Mouse (Mus musculus) spleen, adult 2 months (tissue): ENCODE measurements around the gene Tut7. TPM values are rescaled to one million over a fixed set of nuclear protein-coding genes. Genes with fewer than 3 reads are reported as not detected.
A peak's percentile ranks its signal among the peaks of the same experiment; 100 is the strongest.
"Not testable (repeated sequence)": the region's sequence is repeated elsewhere in the genome, so short reads cannot be mapped to it uniquely, and the experiment has no call there.

Experiments
- DNase-seq, 2 experiments: peaks; one replicate each; pipeline versions ENCODE4 v3.0.0 to v3.0.0-alpha.2; 2012 to 2021; ENCODE audit warnings: low spot score in 2 of 2, low read depth in 1 of 2
- H3K27ac ChIP-seq: fragments of 200-500 bp; 2 replicates; pipeline ENCODE4 v1.5.1; 2012; ENCODE audit warnings: low read length, inconsistent platforms; ENCODE audit not compliant: insufficient read depth
- H3K27me3 ChIP-seq: fragments of 200-500 bp; 2 replicates; pipeline ENCODE4 v1.6.1; 2012; ENCODE audit warnings: mild to moderate bottlenecking, moderate library complexity, low read length, inconsistent platforms; ENCODE audit not compliant: control insufficient read depth, insufficient read depth
- H3K36me3 ChIP-seq: fragments of 200-500 bp; 2 replicates; pipeline ENCODE4 v1.6.1; 2012; ENCODE audit warnings: mild to moderate bottlenecking, low read length, inconsistent platforms; ENCODE audit not compliant: control insufficient read depth, insufficient read depth
- H3K4me1 ChIP-seq: fragments of 200-500 bp; 2 replicates; pipeline ENCODE4 v1.6.1; 2011; ENCODE audit warnings: inconsistent platforms; ENCODE audit not compliant: control insufficient read depth, insufficient read depth, insufficient read length
- H3K4me3 ChIP-seq: fragments of 200-500 bp; 2 replicates; pipeline ENCODE4 v1.5.1; 2011; ENCODE audit warnings: mild to moderate bottlenecking, inconsistent platforms; ENCODE audit not compliant: insufficient read depth, insufficient read length; ENCODE audit errors: extremely low read depth
- CTCF ChIP-seq: fragments of 200-500 bp; IDR thresholded peaks from 2 replicates; pipeline ENCODE4 v1.5.1; 2011; ENCODE audit warnings: mild to moderate bottlenecking, inconsistent platforms; ENCODE audit not compliant: insufficient read depth, insufficient read length, insufficient replicate concordance; ENCODE audit errors: extremely low read depth
- POLR2A ChIP-seq: fragments of 200-500 bp; IDR thresholded peaks from 2 replicates; pipeline ENCODE4 v1.6.1; 2011; ENCODE audit warnings: low read depth, low read length, inconsistent platforms
- WGBS: fragments of 180-500 bp; shearing (Covaris S2); methylation state at CpG from one replicate; pipeline ENCODE4 v1.1.7; 2018; 5-methylcytosine and 5-hydroxymethylcytosine counted together
- polyA plus RNA-seq: library from polyadenylated mRNA; depleted of rRNA; stranded (reverse); fragments of >200 nt; gene quantifications from 2 replicates; pipeline ENCODE4 v1.2.3, GENCODE M21; 2012

Tut7 gene
- polyA plus RNA-seq, 1 experiment: 22.2 TPM

- H3K36me3 ChIP-seq: no peaks in the 10 kb centered on the region
- peak in 1 of 2 experiments; percentile 14 for DNase-seq
- H3K4me3 ChIP-seq: no peak overlapping the region
- no peak overlapping the region for H3K27ac ChIP-seq
- TF ChIP-seq POLR2A: no peak
- peak; percentile 88 for TF ChIP-seq CTCF
- no peaks in the 10 kb centered on the region for H3K4me1 ChIP-seq
- WGBS: 57% methylated on average over 20 of the region's 20 CpGs
- H3K27me3 ChIP-seq: no peaks in the 10 kb centered on the region
These were observed 33.5 kb upstream of the Tut7 start for GRCm38 (mm10) chr13:59856286-59857070.

- Histone ChIP-seq H3K36me3 (no peaks in the 10 kb centered on the region), H3K4me3 (no peak overlapping the region), H3K27me3 (no peaks in the 10 kb centered on the region), H3K4me1 (no peaks in the 10 kb centered on the region), H3K27ac (no peak overlapping the region)
- TF ChIP-seq CTCF (no peak), POLR2A (no peak)
- DNase-seq: no peak
- WGBS: 33% methylated on average over 9 of the region's 9 CpGs
These were observed 30.5 kb upstream of the Tut7 start for GRCm38 (mm10) chr13:59853471-59853870.

GRCm38 (mm10) chr13:59850373-59850772 lies 27.4 kb upstream of the Tut7 start:
- Histone ChIP-seq H3K27ac (no peak overlapping the region), H3K4me3 (no peak overlapping the region), H3K36me3 (no peaks in the 10 kb centered on the region), H3K4me1 (no peaks in the 10 kb centered on the region), H3K27me3 (no peaks in the 10 kb centered on the region)
- no peak for DNase-seq
- TF ChIP-seq POLR2A: no peak
- TF ChIP-seq CTCF: no peak
- 88% methylated on average over 10 of the region's 10 CpGs for WGBS

- no peaks in the 10 kb centered on the region for H3K27me3 ChIP-seq
- H3K4me1 ChIP-seq: no peaks in the 10 kb centered on the region
- 92% methylated on average over 5 of the region's 5 CpGs for WGBS
- DNase-seq: no peak
- no peaks in the 10 kb centered on the region for H3K36me3 ChIP-seq
- TF ChIP-seq CTCF (no peak), POLR2A (no peak)
- H3K27ac ChIP-seq: no peak overlapping the region
- no peak overlapping the region for H3K4me3 ChIP-seq
These were observed 21.7 kb upstream of the Tut7 start for GRCm38 (mm10) chr13:59844661-59845060.

GRCm38 (mm10) chr13:59843976-59844375 lies 21.0 kb upstream of the Tut7 start:
- Histone ChIP-seq H3K36me3 (no peaks in the 10 kb centered on the region), H3K4me1 (no peaks in the 10 kb centered on the region), H3K27ac (no peak overlapping the region), H3K4me3 (no peak overlapping the region), H3K27me3 (no peaks in the 10 kb centered on the region)
- WGBS: 92% methylated on average over 5 of the region's 5 CpGs
- TF ChIP-seq POLR2A: no peak
- TF ChIP-seq CTCF: no peak
- no peak for DNase-seq

- 19% methylated on average over 16 of the region's 16 CpGs for WGBS
- no peak overlapping the region; the same call in 1 of the 2 replicates for H3K4me3 ChIP-seq
- H3K4me1 ChIP-seq: no peaks in the 10 kb centered on the region
- H3K27ac ChIP-seq: no peak overlapping the region
- H3K36me3 ChIP-seq: no peaks in the 10 kb centered on the region
- TF ChIP-seq POLR2A: no peak
- peak; percentile 34; the same call in 1 of the 2 replicates for TF ChIP-seq CTCF
- peak; percentile 38 to 66 for DNase-seq
- no peaks in the 10 kb centered on the region for H3K27me3 ChIP-seq
These were observed 19.6 kb upstream of the Tut7 start for GRCm38 (mm10) chr13:59842226-59843210.

- H3K36me3 ChIP-seq, H3K27ac ChIP-seq, DNase-seq, H3K4me1 ChIP-seq, H3K4me3 ChIP-seq, H3K27me3 ChIP-seq: not testable (repeated sequence)
- WGBS: 86% methylated on average over 14 of the region's 14 CpGs
These were observed 18.8 kb upstream of the Tut7 start for GRCm38 (mm10) chr13:59841761-59842160.
